Mouse (Mus musculus) E14TG2a.4 (cell line): ENCODE data around the gene Tas2r106.

Source experiments
- CTCF ChIP-seq: conservative IDR thresholded peaks from 2 replicates; pipeline ENCODE4 v1.5.1; 2014; ENCODE audit warnings: low read length
- NANOG ChIP-seq: IDR thresholded peaks from 2 replicates; pipeline ENCODE4 v1.6.1; 2014; ENCODE audit warnings: borderline replicate concordance, low read length, mixed read lengths
- POU5F1 ChIP-seq: IDR thresholded peaks from 2 replicates; pipeline ENCODE4 v1.6.1; 2014; ENCODE audit warnings: low read length, borderline replicate concordance

DNA sequence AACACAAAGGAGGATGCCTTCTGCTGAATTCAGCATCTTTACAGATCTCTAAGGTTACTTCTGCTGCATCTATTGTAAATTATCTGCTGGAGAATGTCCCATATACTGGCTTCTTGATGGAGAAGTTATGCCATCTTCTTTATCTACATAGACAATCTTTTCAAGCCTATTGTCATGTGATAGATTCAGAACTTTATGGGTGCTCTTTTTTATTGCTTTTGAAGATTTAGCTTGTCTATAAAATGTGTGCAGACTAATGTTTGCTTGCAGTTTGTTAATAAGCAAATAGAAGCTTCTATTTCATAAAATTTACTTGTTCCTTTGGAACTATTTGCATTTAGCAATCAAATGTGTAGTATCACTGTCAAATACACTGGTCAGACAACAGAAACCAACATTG, 18.6 kb downstream of the Tas2r106 start, which contains the start of gene Tas2r107:
- no peak for TF ChIP-seq CTCF
- no peak for TF ChIP-seq NANOG
- TF ChIP-seq POU5F1, result no peak
